Mouse (Mus musculus) small intestine, adult 2 months (tissue): ENCODE data around the gene Samd14.

Experiments
- CTCF ChIP-seq: fragments of 200-500 bp; IDR thresholded peaks from 2 replicates; pipeline ENCODE4 v1.5.1; 2012; ENCODE audit warnings: low read depth, mild to moderate bottlenecking, control low read depth, inconsistent platforms, low read length, moderate library complexity, mixed read lengths; ENCODE audit not compliant: insufficient replicate concordance, insufficient read length; ENCODE audit errors: extremely low read depth
- POLR2A ChIP-seq: fragments of 200-500 bp; IDR thresholded peaks from 2 replicates; pipeline ENCODE4 v1.6.1; 2012; ENCODE audit warnings: low read depth, mild to moderate bottlenecking, control low read depth, inconsistent platforms, low read length, moderate library complexity

DNA sequence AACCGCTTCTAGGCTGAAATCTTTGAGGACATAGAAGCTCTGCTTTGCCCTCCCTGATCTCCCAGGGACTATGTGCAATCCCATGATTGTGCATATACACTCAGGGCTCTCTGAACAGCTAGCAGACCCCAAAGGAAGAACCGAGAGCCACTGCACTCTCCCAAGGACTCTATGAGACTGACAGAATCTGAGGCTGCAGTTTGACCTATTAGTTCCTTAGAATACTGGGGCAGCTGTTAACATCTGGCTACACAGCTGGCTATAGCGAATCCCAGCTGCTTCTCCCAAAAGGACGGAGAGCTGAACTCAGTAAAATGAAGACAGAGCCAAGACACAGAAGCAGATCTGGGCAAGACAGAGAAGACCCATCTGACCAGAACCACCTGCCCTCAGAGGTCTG, 64.2 kb downstream of the Samd14 start:
- no peak for TF ChIP-seq CTCF
- no peak for TF ChIP-seq POLR2A
